In the genomic region with DNA sequence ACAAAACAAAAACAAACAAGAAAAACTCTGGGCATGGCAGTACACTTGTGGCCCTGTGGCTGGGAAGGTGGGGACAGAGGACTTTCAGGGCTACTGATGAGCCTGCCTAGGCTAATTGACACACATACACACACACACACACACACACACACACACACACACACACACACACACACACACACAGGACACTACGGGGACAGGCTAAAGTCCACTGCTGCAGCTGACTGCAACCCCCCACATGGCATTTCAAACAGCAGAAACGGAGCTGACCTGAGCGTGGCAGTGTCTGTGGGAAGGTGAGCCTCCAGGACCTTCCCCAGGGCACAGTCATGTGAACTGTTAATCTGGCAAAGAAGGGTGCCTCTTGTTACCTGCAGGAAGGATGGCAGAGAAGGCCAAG, we compare ENCODE assay signal across 38 mouse cellular contexts. TPM values are rescaled to one million over a fixed set of nuclear protein-coding genes. Genes with fewer than 3 reads are reported as not detected.
DNase-seq lines count a peak whose midpoint lies in the region; ATAC-seq and TF ChIP-seq lines count a peak whose summit lies in the region.
"Had no signal": no experiment of that assay in that cellular context is flagged by ENCODE, and none has a peak within 500 bp of the region (broad histone marks: within the 10 kb centered on the region; RNA-seq: fewer than 3 reads in every experiment).

No protein-coding gene starts in this region.

- WGBS in kidney, postnatal 0 days, result 39% methylated on average over 3 of the region's 3 CpGs
- 15% methylated on average over 3 of the region's 3 CpGs for WGBS in liver, adult 2 months
- WGBS in liver, embryonic 15.5 days (ENCODE audit: insufficient replicate concordance), result 42% methylated on average over 3 of the region's 3 CpGs
- 62% methylated on average over 3 of the region's 3 CpGs for WGBS in forebrain, embryonic 11.5 days
- 63% methylated on average over 3 of the region's 3 CpGs for WGBS in hindbrain, embryonic 10.5 days

- H3K4me2 ChIP-seq in kidney, postnatal 0 days (ENCODE audit: low read length), result no peak overlapping the region
- H3K4me2 ChIP-seq in liver, embryonic 15.5 days, result no peak overlapping the region; the same call in 1 of the 2 replicates
- H3K4me2 ChIP-seq in forebrain, embryonic 11.5 days (ENCODE audit: low read depth, low read length, severe bottlenecking), result no peak overlapping the region
- H3K4me2 ChIP-seq: heart, embryonic 13.5 days; hindbrain, embryonic 15.5 days; lung, embryonic 15.5 days; midbrain, embryonic 12.5 days; neural tube, embryonic 12.5 days had no signal

- no peaks in the 10 kb centered on the region for H3K36me3 ChIP-seq in kidney, postnatal 0 days (ENCODE audit: insufficient read depth, low read length)
- no peaks in the 10 kb centered on the region for H3K36me3 ChIP-seq in liver, adult 2 months (ENCODE audit: control insufficient read depth, insufficient read depth, low read length)
- no peaks in the 10 kb centered on the region for H3K36me3 ChIP-seq in liver, embryonic 15.5 days (replicated peaks)
- H3K36me3 ChIP-seq in forebrain, embryonic 11.5 days (ENCODE audit: control insufficient read depth, insufficient read depth, low read length), result no peaks in the 10 kb centered on the region
- no peaks in the 10 kb centered on the region for H3K36me3 ChIP-seq in hindbrain, embryonic 10.5 days
- H3K36me3 ChIP-seq: heart, embryonic 13.5 days; hindbrain, embryonic 15.5 days; lung, embryonic 15.5 days; midbrain, embryonic 12.5 days; neural tube, embryonic 12.5 days had no signal

- TF ChIP-seq CTCF in kidney, postnatal 0 days (IDR thresholded peaks at IDR 0.05; ENCODE audit: low read depth), result no peak
- 0 out of 2 replicates have a peak, but pooled peaks have one; percentile 2 for TF ChIP-seq CTCF in liver, adult 2 months (IDR thresholded peaks at IDR 0.05; ENCODE audit: low read depth, low read length)

- H3K27ac ChIP-seq in kidney, postnatal 0 days, result no peak overlapping the region
- H3K27ac ChIP-seq in liver, adult 2 months (replicated peaks; ENCODE audit: insufficient read depth, low read depth, low read length), result no peak overlapping the region
- H3K27ac ChIP-seq in liver, embryonic 15.5 days (replicated peaks), result peak overlapping the region; percentile 76
- H3K27ac ChIP-seq in forebrain, embryonic 11.5 days (ENCODE audit: low read depth, low read length), result no peak overlapping the region
- H3K27ac ChIP-seq in hindbrain, embryonic 10.5 days, result no peak overlapping the region
- H3K27ac ChIP-seq: gastrocnemius, adult 2 months; heart, adult 2 months; heart, embryonic 13.5 days; hindbrain, embryonic 15.5 days; lung, embryonic 15.5 days; midbrain, embryonic 12.5 days; neural tube, embryonic 12.5 days had no signal

- DNase-seq in kidney, postnatal 0 days (ENCODE audit: low spot score), result no peak
- peak; percentile 37 for DNase-seq in kidney, postnatal 14 days
- DNase-seq in liver, adult 2 months (ENCODE audit: extremely low read depth, low read depth, low spot score), result peak; percentile 64
- DNase-seq in adrenal gland, postnatal 36 days, result no peak
- no peak for DNase-seq in forebrain, embryonic 11.5 days (ENCODE audit: low spot score)
- DNase-seq in frontal cortex, postnatal 36 days (ENCODE audit: low spot score in 2 of 2), result no peak
- DNase-seq in hindbrain, embryonic 10.5 days (ENCODE audit: low spot score), result no peak
- DNase-seq: adrenal gland, postnatal 25 days; B cell, adult 2 months; cerebellum, adult 2 months; cerebellum, postnatal 25 days; gastrocnemius, adult 2 months; heart, adult 2 months; heart, postnatal 10 days; left cerebral cortex, postnatal 4 days; right cerebral cortex, postnatal 4 days; thymus, adult 2 months; thymus, postnatal 4 days had no signal

- H3K9me3 ChIP-seq in kidney, postnatal 0 days (replicated peaks; ENCODE audit: low read length), result no peaks in the 10 kb centered on the region
- no peaks in the 10 kb centered on the region for H3K9me3 ChIP-seq in liver, embryonic 15.5 days (replicated peaks)
- H3K9me3 ChIP-seq in forebrain, embryonic 11.5 days (ENCODE audit: control insufficient read depth, low read length), result no peaks in the 10 kb centered on the region
- H3K9me3 ChIP-seq in hindbrain, embryonic 10.5 days, result no peaks in the 10 kb centered on the region
- H3K9me3 ChIP-seq: heart, embryonic 13.5 days; hindbrain, embryonic 15.5 days; lung, embryonic 15.5 days; midbrain, embryonic 12.5 days; neural tube, embryonic 12.5 days had no signal

- TF ChIP-seq POLR2A in liver, adult 2 months (IDR thresholded peaks at IDR 0.05; ENCODE audit: extremely low read depth, insufficient read depth, low read length), result no peak

- no peaks in the 10 kb centered on the region for H3K79me2 ChIP-seq in liver, adult 2 months (ENCODE audit: control insufficient read depth, insufficient read depth, low read length)

- H3K27me3 ChIP-seq in kidney, postnatal 0 days (ENCODE audit: insufficient read depth, low read length), result no peaks in the 10 kb centered on the region
- no peaks in the 10 kb centered on the region for H3K27me3 ChIP-seq in liver, adult 2 months (ENCODE audit: control insufficient read depth, insufficient read depth, low read length)
- no peaks in the 10 kb centered on the region for H3K27me3 ChIP-seq in liver, embryonic 15.5 days
- no peaks in the 10 kb centered on the region for H3K27me3 ChIP-seq in forebrain, embryonic 11.5 days (ENCODE audit: control insufficient read depth, insufficient read depth, low read length)
- no peaks in the 10 kb centered on the region for H3K27me3 ChIP-seq in hindbrain, embryonic 10.5 days (ENCODE audit: insufficient read depth, poor library complexity, severe bottlenecking)
- H3K27me3 ChIP-seq: hindbrain, embryonic 15.5 days; lung, embryonic 15.5 days; midbrain, embryonic 12.5 days; neural tube, embryonic 12.5 days had no signal

- H3K4me3 ChIP-seq in kidney, postnatal 0 days (replicated peaks; ENCODE audit: low read depth, low read length), result no peak overlapping the region
- no peak overlapping the region for H3K4me3 ChIP-seq in liver, adult 2 months (ENCODE audit: insufficient read depth, low read depth, low read length)
- H3K4me3 ChIP-seq in liver, embryonic 15.5 days (replicated peaks), result no peak overlapping the region
- no peak overlapping the region for H3K4me3 ChIP-seq in forebrain, embryonic 11.5 days (ENCODE audit: low read depth, low read length)
- no peak overlapping the region for H3K4me3 ChIP-seq in hindbrain, embryonic 10.5 days
- H3K4me3 ChIP-seq: gastrocnemius, adult 2 months; heart, adult 2 months; heart, embryonic 13.5 days; hindbrain, embryonic 15.5 days; lung, embryonic 15.5 days; midbrain, embryonic 12.5 days; myocyte; neural tube, embryonic 12.5 days had no signal

- no peak overlapping the region for H3K9ac ChIP-seq in kidney, postnatal 0 days (ENCODE audit: low read depth, low read length)
- no peak overlapping the region for H3K9ac ChIP-seq in liver, adult 2 months (ENCODE audit: low read depth, low read length)
- no peak overlapping the region for H3K9ac ChIP-seq in liver, embryonic 15.5 days
- no peak overlapping the region for H3K9ac ChIP-seq in forebrain, embryonic 11.5 days (ENCODE audit: low read length)
- H3K9ac ChIP-seq: heart, embryonic 13.5 days; hindbrain, embryonic 15.5 days; lung, embryonic 15.5 days; midbrain, embryonic 12.5 days; neural tube, embryonic 12.5 days had no signal

- ATAC-seq in kidney, postnatal 0 days (replicated peaks; ENCODE audit: low FRiP score, low read depth), result peak; percentile 76; the same call in 1 of the 2 replicates
- peak; percentile 65 for ATAC-seq in liver, embryonic 15.5 days (ENCODE audit: insufficient read depth)
- ATAC-seq in forebrain, embryonic 11.5 days (replicated peaks; ENCODE audit: low FRiP score), result no peak
- ATAC-seq: forebrain, embryonic 14.5 days; inflammation-experienced regulatory T-cells, adult 6 months had no signal

- H3K4me1 ChIP-seq in kidney, postnatal 0 days (replicated peaks; ENCODE audit: insufficient read depth, low read length), result no peaks in the 10 kb centered on the region
- H3K4me1 ChIP-seq in liver, adult 2 months (ENCODE audit: control insufficient read depth, insufficient read depth, low read length), result peaks cover 6% of the 10 kb centered on the region
- peaks cover 9% of the 10 kb centered on the region; the same call in 1 of the 2 replicates for H3K4me1 ChIP-seq in liver, embryonic 15.5 days (replicated peaks)
- no peaks in the 10 kb centered on the region for H3K4me1 ChIP-seq in forebrain, embryonic 11.5 days (replicated peaks; ENCODE audit: control insufficient read depth, insufficient read depth, low read length)
- H3K4me1 ChIP-seq in hindbrain, embryonic 10.5 days (replicated peaks), result no peaks in the 10 kb centered on the region
- H3K4me1 ChIP-seq: heart, embryonic 13.5 days; hindbrain, embryonic 15.5 days; lung, embryonic 15.5 days; midbrain, embryonic 12.5 days; neural tube, embryonic 12.5 days had no signal

RNA-seq across cellular contexts. Expression of a gene that starts 3.9 kb away (rescaled TPM):
- 0.19 and 0.55 TPM in 2 replicates for polyA plus RNA-seq in kidney, postnatal 0 days (2015; fragmentation: Nextera tagmentation; extraction: Ambion mirVana)
- total RNA-seq in liver, adult 2 months (2014; rRNA removed), result not detected in 2 replicates
- polyA plus RNA-seq in liver, adult 2 months (2012; rRNA removed), result not detected in 2 replicates
- polyA plus RNA-seq in liver, embryonic 15.5 days (2015; fragmentation: Nextera tagmentation; extraction: Ambion mirVana), result not detected in 2 replicates
- 1 to 10 TPM in 1 of 2 experiments, under 1 TPM in 1; 0.63 to 1.2 TPM for total RNA-seq in adrenal gland, postnatal 36 days (2021)
- polyA plus RNA-seq in forebrain, embryonic 11.5 days (2014; fragmentation: Nextera tagmentation; extraction: Ambion mirVana), result not detected in 2 replicates
- not detected in 2 replicates for polyA plus RNA-seq in hindbrain, embryonic 10.5 days (2016; fragmentation: Nextera tagmentation; extraction: Ambion mirVana)
- total RNA-seq: hematopoietic stem cell, adult 5-6 weeks; layer of hippocampus, adult 8-10 months; megakaryocyte, adult 5-6 weeks; midbrain, postnatal 0 days had no signal
- polyA plus RNA-seq: brain, embryonic 14.5 days; cerebellum, adult 2 months; embryonic facial prominence, embryonic 11.5 days; forebrain, embryonic 14.5 days; heart, embryonic 13.5 days; hindbrain, embryonic 15.5 days; inflammation-experienced regulatory T-cells, adult 6 months; midbrain, embryonic 12.5 days; midbrain, postnatal 0 days; neural tube, embryonic 12.5 days had no signal

RNA-seq across cellular contexts. Expression of a gene that starts 23.0 kb away (rescaled TPM):
- polyA plus RNA-seq in kidney, postnatal 0 days (2015; fragmentation: Nextera tagmentation; extraction: Ambion mirVana), result not detected in 2 replicates
- not detected in 2 replicates for total RNA-seq in liver, adult 2 months (2014; rRNA removed)
- polyA plus RNA-seq in liver, adult 2 months (2012; rRNA removed), result not detected in 2 replicates
- polyA plus RNA-seq in liver, embryonic 15.5 days (2015; fragmentation: Nextera tagmentation; extraction: Ambion mirVana), result not detected in 2 replicates
- not detected for total RNA-seq in adrenal gland, postnatal 36 days (2021)
- polyA plus RNA-seq in forebrain, embryonic 11.5 days (2014; fragmentation: Nextera tagmentation; extraction: Ambion mirVana), result not detected in 2 replicates
- polyA plus RNA-seq in hindbrain, embryonic 10.5 days (2016; fragmentation: Nextera tagmentation; extraction: Ambion mirVana), result not detected in 2 replicates
- total RNA-seq: adrenal gland, adult 18-20 months; adrenal gland, postnatal 25 days; gastrocnemius, adult 2 months; gastrocnemius, postnatal 4 days; heart, adult 2 months; heart, postnatal 10 days; hematopoietic stem cell, adult 5-6 weeks; layer of hippocampus, adult 8-10 months; layer of hippocampus, postnatal 25 days; left cerebral cortex, postnatal 4 days; megakaryocyte, adult 5-6 weeks; midbrain, postnatal 0 days had no signal
- polyA plus RNA-seq: brain, embryonic 14.5 days; cerebellum, adult 2 months; embryonic facial prominence, embryonic 11.5 days; forebrain, embryonic 14.5 days; heart, adult 2 months; heart, embryonic 13.5 days; hindbrain, embryonic 15.5 days; inflammation-experienced regulatory T-cells, adult 6 months; limb, embryonic 14.5 days; lung, embryonic 15.5 days; midbrain, embryonic 12.5 days; midbrain, postnatal 0 days; myocyte; neural tube, embryonic 12.5 days had no signal

RNA-seq across cellular contexts. Expression of a gene that starts 24.6 kb away (rescaled TPM):
- 1.5 and 4.2 TPM in 2 replicates for polyA plus RNA-seq in kidney, postnatal 0 days (2015; fragmentation: Nextera tagmentation; extraction: Ambion mirVana)
- total RNA-seq in liver, adult 2 months (2014; rRNA removed), result not detected in 2 replicates
- not detected in 2 replicates for polyA plus RNA-seq in liver, adult 2 months (2012; rRNA removed)
- 0.47 and 0.55 TPM in 2 replicates for polyA plus RNA-seq in liver, embryonic 15.5 days (2015; fragmentation: Nextera tagmentation; extraction: Ambion mirVana)
- 1 to 10 TPM; 2.8 to 3.2 TPM for total RNA-seq in adrenal gland, postnatal 36 days (2021)
- not detected in 2 replicates for polyA plus RNA-seq in forebrain, embryonic 11.5 days (2014; fragmentation: Nextera tagmentation; extraction: Ambion mirVana)
- not detected in 2 replicates for polyA plus RNA-seq in hindbrain, embryonic 10.5 days (2016; fragmentation: Nextera tagmentation; extraction: Ambion mirVana)
- total RNA-seq: hematopoietic stem cell, adult 5-6 weeks; megakaryocyte, adult 5-6 weeks had no signal
- polyA plus RNA-seq: cerebellum, adult 2 months; embryonic facial prominence, embryonic 11.5 days; heart, embryonic 13.5 days; inflammation-experienced regulatory T-cells, adult 6 months; midbrain, embryonic 12.5 days; myocyte; neural tube, embryonic 12.5 days had no signal

RNA-seq across cellular contexts. Expression of a gene that starts 27.6 kb away (rescaled TPM):
- 0.18 and 0.41 TPM in 2 replicates for polyA plus RNA-seq in kidney, postnatal 0 days (2015; fragmentation: Nextera tagmentation; extraction: Ambion mirVana)
- not detected in 2 replicates for total RNA-seq in liver, adult 2 months (2014; rRNA removed)
- 0.12 TPM in 1 of 2 replicates, not detected in the other for polyA plus RNA-seq in liver, adult 2 months (2012; rRNA removed)
- 0.46 and 0.76 TPM in 2 replicates for polyA plus RNA-seq in liver, embryonic 15.5 days (2015; fragmentation: Nextera tagmentation; extraction: Ambion mirVana)
- total RNA-seq in adrenal gland, postnatal 36 days (2021), result not detected
- 0.45 TPM in 1 of 2 replicates, not detected in the other for polyA plus RNA-seq in forebrain, embryonic 11.5 days (2014; fragmentation: Nextera tagmentation; extraction: Ambion mirVana)
- polyA plus RNA-seq in hindbrain, embryonic 10.5 days (2016; fragmentation: Nextera tagmentation; extraction: Ambion mirVana), result 0.50 TPM in 1 of 2 replicates, not detected in the other
- total RNA-seq: adrenal gland, postnatal 25 days; heart, adult 2 months; heart, postnatal 10 days; hematopoietic stem cell, adult 5-6 weeks; layer of hippocampus, postnatal 25 days; left cerebral cortex, postnatal 4 days; megakaryocyte, adult 5-6 weeks; midbrain, postnatal 0 days had no signal
- polyA plus RNA-seq: cerebellum, adult 2 months; inflammation-experienced regulatory T-cells, adult 6 months; myocyte had no signal

RNA-seq across cellular contexts. Expression of a gene that starts 33.0 kb away (rescaled TPM):
- polyA plus RNA-seq in kidney, postnatal 0 days (2015; fragmentation: Nextera tagmentation; extraction: Ambion mirVana), result not detected in 2 replicates
- total RNA-seq in liver, adult 2 months (2014; rRNA removed), result not detected in 2 replicates
- polyA plus RNA-seq in liver, adult 2 months (2012; rRNA removed), result not detected in 2 replicates
- polyA plus RNA-seq in liver, embryonic 15.5 days (2015; fragmentation: Nextera tagmentation; extraction: Ambion mirVana), result not detected in 2 replicates
- total RNA-seq in adrenal gland, postnatal 36 days (2021), result not detected
- not detected in 2 replicates for polyA plus RNA-seq in forebrain, embryonic 11.5 days (2014; fragmentation: Nextera tagmentation; extraction: Ambion mirVana)
- not detected in 2 replicates for polyA plus RNA-seq in hindbrain, embryonic 10.5 days (2016; fragmentation: Nextera tagmentation; extraction: Ambion mirVana)
- total RNA-seq: adrenal gland, adult 18-20 months; adrenal gland, postnatal 25 days; gastrocnemius, adult 2 months; gastrocnemius, postnatal 4 days; heart, adult 2 months; heart, postnatal 10 days; hematopoietic stem cell, adult 5-6 weeks; layer of hippocampus, adult 8-10 months; layer of hippocampus, postnatal 25 days; left cerebral cortex, postnatal 4 days; midbrain, postnatal 0 days had no signal
- polyA plus RNA-seq: brain, embryonic 14.5 days; cerebellum, adult 2 months; embryonic facial prominence, embryonic 11.5 days; forebrain, embryonic 14.5 days; heart, adult 2 months; heart, embryonic 13.5 days; hindbrain, embryonic 15.5 days; inflammation-experienced regulatory T-cells, adult 6 months; limb, embryonic 14.5 days; lung, embryonic 15.5 days; midbrain, embryonic 12.5 days; midbrain, postnatal 0 days; myocyte; neural tube, embryonic 12.5 days; spleen, adult 2 months had no signal

Comparison
In these comparisons a context has a peak if more than half of its experiments do, and no peak if none do; other contexts are left out.
1. DNase-seq: peak in kidney, postnatal 14 days (single experiment) and liver, adult 2 months (single experiment); none in kidney, postnatal 0 days (single experiment), adrenal gland, postnatal 36 days (0 of 2), forebrain, embryonic 11.5 days (single experiment), frontal cortex, postnatal 36 days (0 of 2) and hindbrain, embryonic 10.5 days (single experiment).